Mouse (Mus musculus): ENCODE data around the gene Slc30a6. TPM values are rescaled to one million over a fixed set of nuclear protein-coding genes. Genes with fewer than 3 reads are reported as not detected.

Gene Slc30a6
- total RNA-seq (2023) = 10 to 100 TPM; 10.7 to 16.6 TPM

GRCm38 (mm10) chr17:74395383-74396065 is at the start of gene Slc30a6:
Gene Slc30a6 (plus strand): TSS chr17:74395608.

DNA sequence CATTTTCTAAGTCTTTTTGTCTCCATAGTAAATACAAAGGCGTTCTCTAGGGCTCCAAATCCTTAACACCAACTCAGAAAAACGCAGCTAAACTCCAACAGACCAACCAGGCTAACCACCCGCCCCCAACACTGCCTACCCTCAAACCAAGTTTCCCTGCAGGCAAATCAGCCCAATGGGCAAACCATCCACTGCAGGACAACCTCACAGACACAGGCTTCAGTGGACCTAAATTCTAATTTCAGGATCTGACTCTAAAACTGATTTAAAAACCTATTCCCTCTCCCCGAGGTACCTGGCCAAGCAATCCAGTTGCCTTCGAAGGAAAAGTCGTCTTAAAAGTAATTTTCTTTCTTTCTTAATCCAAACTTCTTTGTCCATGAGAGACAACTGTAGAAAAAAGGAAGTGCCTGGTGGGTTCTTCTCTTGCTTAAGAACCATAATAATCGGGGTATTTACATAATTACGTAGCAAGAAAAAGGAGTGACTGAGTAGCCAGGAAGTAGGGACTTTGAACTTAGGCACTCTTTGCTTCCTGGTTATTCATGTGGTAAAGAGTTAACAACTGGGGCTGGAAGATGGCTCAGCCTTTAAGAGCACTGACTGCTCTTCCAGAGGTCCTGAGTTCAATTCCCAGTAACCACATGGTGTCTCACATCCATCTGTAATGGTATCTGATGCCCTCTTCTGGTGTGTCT is 63.5 kb downstream of the Slc30a6 start, which contains the start of gene Nlrc4:
TSS of gene Nlrc4 (minus strand) at position 432 of the 698 bp plus-strand sequence.

Other genes with a start within 250 kb of the Slc30a6 start
- 10 to 100 TPM; 26.5 to 29.7 TPM for gene Memo1, start 100.1 kb upstream of the Slc30a6 start, total RNA-seq (2023)
- 10 to 100 TPM; 27.2 to 34.9 TPM for gene Dpy30, start 71.7 kb upstream of the Slc30a6 start, total RNA-seq (2023)
- gene Spast, start 56.6 kb upstream of the Slc30a6 start, total RNA-seq (2023) = 10 to 100 TPM; 28.3 to 28.7 TPM
- gene Nlrc4, start 63.5 kb downstream of the Slc30a6 start, total RNA-seq (2023) = 10 to 100 TPM; 17.2 to 19.8 TPM
- 10 to 100 TPM; 35.8 to 65.6 TPM for gene Yipf4, start 93.9 kb downstream of the Slc30a6 start, total RNA-seq (2023)
- gene Birc6, start 132.7 kb downstream of the Slc30a6 start, total RNA-seq (2023) = 100 to 1,000 TPM; 165 to 186 TPM